Mouse (Mus musculus) stomach, postnatal 0 days (tissue): ENCODE data around the gene Mad2l2.

Experiments
- CTCF ChIP-seq: IDR thresholded peaks from 2 replicates; pipeline ENCODE4 v1.5.1; 2016; ENCODE audit warnings: antibody characterized with exemption, low read depth, mild to moderate bottlenecking, moderate library complexity
- EP300 ChIP-seq: optimal IDR thresholded peaks from 2 replicates; pipeline ENCODE3; 2016; ENCODE audit warnings: antibody characterized with exemption

- no peak for TF ChIP-seq CTCF
- no peak for TF ChIP-seq EP300
These were observed 36.2 kb downstream of the Mad2l2 start for GRCm38 (mm10) chr4:148166431-148166830.
